Mouse (Mus musculus) naive thymus-derived CD4-positive, alpha-beta T cell, adult 2 months (primary cell): ENCODE data around the gene 1700023F06Rik.
A peak's percentile ranks its signal among the peaks of the same experiment; 100 is the strongest.

Source experiments
- DNase-seq: peaks from one replicate; pipeline ENCODE4 v3.0.0-alpha.2; 2011; ENCODE audit warnings: low read depth

The 1700023F06Rik gene

DNA sequence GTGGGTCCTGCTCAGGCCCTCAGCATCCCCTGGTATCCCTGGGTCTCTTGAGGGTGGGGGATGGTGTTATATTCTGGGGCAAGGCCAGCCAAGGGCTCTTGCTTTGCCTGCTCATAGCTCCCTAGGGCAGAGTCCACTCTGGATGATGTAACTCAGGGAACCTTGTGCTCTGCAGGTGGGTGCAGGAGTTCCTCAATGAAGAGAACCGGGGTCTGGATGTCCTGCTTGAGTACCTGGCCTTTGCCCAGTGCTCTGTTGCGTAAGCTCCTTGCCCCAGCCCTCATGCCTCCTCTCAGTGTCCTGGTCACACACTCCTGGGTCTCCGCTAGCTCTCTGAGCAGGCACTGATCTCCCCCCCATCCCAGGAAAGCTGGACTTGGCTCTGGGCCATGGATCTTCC lies 26.4 kb downstream of the 1700023F06Rik start:
- no peak for DNase-seq

DNA sequence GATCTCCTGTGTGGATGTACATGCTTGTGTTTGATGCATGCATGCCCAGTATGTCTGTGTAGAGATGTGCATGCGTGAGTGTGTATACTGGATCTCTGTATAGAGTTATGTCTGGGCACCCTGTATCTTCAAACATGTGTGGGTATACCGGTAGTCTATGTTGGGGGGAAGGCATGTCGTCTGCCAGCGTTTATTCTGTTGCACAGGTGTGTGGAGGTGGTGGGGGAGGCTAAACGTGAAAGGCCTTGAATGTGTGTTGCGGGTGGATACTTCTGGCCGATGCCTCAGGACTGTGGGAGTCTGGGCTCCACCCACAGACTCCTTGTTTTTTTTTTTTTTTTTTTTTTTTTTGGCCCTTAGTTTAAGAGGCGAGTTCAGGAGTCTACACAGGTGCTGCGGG lies 27.0 kb downstream of the 1700023F06Rik start:
- no peak for DNase-seq

DNA sequence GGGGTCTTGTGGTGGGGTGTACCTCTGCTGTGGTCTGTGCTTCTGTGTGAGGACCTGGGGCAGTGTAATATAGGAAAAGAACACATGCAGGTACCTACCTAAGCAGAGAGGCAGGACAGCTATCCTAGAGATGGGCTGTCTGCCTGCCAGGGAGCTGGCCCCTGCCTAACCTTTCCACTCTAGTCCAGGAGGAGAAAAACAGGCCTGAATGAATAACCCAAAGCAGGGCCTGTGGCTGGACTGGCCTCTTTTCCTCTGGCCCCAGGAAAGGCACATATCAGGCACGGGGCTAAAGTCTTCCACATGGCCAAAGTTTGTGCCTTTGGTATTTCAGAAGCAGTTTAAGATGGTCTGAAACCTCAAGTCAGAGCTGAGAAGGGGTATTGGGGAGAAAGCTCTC lies 27.9 kb downstream of the 1700023F06Rik start:
- DNase-seq: no peak

- DNase-seq: no peak
These were observed 29.6 kb downstream of the 1700023F06Rik start for GRCm38 (mm10) chr11:103178748-103179147.

DNA sequence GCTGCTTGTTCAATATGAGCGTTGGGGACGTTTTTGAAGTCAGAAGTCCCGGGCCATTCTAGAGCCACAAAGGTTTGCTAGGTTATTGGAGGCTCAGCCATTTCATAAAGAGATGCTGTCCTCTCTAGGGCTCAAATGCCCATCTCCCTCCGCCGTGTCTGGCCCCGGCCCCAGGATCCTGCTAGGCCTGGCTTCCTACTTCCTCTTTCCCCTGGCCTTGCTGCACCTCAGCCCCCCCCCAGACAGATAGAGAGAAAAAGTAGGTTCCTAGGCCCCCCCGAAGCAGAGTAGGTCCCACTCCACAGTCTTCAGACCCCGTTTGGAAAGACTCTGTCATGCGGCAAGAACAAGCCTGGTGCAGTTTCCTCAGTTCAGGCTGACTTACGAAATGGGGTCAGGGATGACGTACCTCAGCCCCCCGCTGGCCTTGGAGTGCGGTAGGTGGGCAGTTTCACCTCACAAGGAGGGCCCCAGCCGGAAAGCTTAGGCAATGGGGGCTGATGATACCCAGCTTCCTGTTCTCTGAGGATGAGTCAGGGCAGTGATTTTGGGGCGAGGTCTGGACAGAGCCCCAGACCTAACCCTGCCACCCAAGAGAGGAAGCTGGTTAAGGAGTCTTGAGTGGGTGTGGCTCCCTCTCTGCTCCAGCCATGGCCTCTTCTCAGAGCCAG lies 30.4 kb downstream of the 1700023F06Rik start:
- peak; percentile 50 for DNase-seq

GRCm38 (mm10) chr11:103177216-103177615 lies 31.1 kb downstream of the 1700023F06Rik start:
- no peak for DNase-seq

DNA sequence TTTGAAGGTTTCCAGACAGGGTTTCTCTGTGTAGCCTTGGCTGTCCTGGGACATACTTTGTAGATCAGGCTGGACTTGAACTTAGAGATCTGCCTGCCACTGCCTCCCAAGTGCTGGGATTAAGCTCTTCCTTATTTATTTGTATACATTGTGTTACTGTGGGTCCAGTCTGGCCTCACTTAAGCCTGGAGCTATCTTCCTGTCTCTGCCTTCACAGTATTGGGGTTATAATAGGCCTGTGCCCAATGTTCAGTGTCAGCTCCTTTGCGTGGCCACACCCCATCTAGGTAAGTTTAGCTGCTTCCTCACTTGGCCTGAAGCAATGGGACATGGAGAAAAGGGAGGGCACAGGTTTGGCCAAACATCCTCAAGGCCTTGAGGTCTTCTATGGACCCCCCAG lies 31.8 kb downstream of the 1700023F06Rik start:
- no peak for DNase-seq

DNA sequence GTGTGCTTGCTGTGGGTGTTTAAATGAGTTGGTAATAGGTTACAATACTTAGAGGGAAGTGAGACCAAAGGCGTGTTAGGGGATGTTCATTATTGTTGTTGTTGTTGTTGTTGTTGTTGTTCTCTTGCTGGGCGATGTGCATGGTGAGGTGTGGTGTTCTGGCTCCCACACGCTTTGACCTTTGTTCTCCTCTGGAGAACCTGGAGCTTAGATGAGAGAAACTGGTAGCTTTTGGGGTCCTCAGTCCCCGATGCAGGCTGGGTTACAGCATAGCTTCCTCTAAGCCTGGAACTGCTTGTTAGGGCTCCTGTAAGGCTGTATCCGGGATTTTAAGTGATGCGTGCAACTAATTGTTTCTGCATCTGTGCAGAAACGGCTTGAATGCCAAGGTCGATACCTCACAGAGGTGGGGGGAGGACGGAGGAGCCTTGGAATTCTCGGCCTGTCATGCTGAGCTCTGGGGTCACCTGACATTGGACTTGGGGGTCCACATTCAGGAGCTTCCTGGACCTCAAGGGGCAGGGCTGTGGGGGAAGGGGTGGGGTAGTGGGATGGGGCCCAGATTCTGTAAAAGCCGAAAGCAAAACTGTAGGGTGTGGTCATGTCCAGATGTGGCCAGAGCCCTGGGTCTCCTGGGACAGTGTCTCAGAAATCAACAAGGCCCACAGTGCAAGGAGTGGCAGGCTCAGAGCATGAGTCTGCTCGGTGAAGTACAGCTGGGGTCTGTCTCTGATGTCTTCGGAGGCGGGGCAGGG lies 32.5 kb downstream of the 1700023F06Rik start:
- peak; percentile 51 for DNase-seq

DNA sequence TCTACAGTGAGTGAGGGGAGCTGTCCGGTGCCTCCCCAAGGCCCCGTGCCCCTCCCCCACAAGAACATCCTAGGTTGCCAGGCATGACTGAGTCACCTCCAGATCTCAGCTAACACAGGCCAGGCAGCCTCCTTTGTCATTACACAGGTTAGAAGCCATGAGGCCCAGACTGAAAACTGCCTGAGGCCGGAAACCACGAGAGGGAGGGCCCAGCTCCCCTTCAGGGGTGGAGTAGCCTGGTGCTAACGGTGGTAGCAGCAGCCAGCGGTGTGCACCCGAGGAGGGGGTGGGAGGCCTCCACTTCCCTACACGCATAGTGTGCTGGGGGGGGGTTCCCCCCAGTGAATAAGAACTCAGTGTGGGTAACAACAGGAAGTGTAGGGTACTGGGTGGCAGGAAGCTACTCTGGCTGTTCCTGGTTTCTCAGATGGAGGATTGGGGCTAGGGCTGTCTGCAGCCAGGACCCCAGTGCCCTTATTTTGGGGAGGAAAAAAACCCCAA lies 33.4 kb downstream of the 1700023F06Rik start:
- peak; percentile 95 for DNase-seq

- DNase-seq: no peak
These were observed 33.9 kb downstream of the 1700023F06Rik start for GRCm38 (mm10) chr11:103174411-103174832.

DNA sequence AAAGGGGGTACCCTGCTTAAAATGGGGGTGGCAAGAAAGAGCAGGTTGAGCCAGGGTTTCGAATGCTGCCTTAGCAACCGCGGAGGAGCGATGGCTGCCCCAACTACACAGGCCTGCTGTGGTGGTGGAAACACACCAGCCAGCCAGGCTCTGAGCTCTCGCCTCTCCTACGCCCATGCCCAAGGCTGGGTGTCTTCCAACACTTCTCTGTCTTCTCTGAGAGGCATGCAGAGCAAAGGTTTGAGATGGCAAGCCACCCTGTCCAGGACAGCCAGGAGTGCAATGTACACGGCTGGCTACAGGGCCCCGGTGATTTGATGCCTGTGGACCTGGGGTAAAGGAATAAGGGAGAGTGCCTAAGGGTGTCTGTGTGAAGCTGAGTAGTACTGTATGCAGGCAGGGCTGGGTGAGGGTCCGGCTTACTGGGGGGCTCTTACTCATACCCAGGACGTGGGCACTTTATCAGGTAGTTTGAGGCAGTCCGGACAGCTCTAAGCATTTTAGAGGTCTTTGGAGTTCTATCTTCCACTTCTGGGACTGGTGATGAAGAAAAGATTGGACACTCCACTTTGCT lies 34.5 kb downstream of the 1700023F06Rik start:
- DNase-seq: peak; percentile 52

- DNase-seq: no peak
These were observed 35.2 kb downstream of the 1700023F06Rik start for GRCm38 (mm10) chr11:103173041-103173770.

- DNase-seq: no peak
These were observed 35.8 kb downstream of the 1700023F06Rik start for GRCm38 (mm10) chr11:103172392-103173040.

DNA sequence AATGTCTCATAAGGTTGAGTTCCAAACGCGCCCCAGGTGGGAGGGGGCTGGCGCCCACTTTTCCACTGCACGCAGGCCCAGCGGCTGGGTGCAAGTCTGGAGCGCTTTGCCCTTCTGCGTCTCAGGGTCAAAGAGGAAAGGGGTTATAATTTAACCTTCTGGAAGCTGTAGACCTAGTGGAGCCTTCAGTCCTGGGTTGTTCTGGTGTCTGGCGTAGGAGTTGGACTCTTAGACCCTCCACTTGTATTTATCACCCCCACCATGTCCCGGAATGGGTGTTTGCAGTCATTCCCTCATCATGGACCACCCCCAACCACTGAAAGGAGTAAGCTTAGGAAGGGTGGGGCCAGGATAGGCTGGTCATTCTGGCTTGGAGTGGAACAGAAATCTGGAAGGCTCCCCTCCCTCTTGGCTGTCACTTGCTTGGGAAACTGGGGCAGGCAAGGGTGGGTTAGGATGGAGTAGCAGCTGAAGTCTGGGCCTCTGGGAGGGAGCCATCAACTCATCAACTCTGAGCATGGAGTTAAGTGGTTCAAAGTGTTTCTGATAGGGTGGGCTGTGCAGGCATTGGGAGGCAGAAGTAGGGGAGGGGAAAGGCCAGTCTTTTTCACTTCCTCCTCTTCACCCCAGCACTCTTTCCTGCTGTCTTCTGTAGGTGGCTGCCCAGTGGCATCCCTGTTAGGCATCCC lies 36.5 kb downstream of the 1700023F06Rik start:
- no peak for DNase-seq

DNA sequence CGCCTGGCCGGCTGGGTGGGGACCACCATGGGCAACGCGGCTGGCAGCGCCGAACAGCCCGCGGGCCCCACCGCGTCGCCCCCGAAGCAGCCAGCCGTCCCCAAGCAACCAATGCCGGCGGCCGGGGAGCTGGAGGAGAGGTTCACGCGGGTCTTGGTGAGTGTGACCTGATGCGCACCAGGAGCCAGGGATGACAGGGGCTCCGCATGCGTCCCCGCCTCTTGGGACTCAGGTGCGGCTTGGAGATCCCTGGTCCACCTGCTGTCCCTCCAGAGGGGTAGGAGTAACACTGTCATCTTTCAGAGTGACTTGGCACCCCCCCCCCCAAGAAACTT lies 37.1 kb downstream of the 1700023F06Rik start:
- no peak for DNase-seq

DNA sequence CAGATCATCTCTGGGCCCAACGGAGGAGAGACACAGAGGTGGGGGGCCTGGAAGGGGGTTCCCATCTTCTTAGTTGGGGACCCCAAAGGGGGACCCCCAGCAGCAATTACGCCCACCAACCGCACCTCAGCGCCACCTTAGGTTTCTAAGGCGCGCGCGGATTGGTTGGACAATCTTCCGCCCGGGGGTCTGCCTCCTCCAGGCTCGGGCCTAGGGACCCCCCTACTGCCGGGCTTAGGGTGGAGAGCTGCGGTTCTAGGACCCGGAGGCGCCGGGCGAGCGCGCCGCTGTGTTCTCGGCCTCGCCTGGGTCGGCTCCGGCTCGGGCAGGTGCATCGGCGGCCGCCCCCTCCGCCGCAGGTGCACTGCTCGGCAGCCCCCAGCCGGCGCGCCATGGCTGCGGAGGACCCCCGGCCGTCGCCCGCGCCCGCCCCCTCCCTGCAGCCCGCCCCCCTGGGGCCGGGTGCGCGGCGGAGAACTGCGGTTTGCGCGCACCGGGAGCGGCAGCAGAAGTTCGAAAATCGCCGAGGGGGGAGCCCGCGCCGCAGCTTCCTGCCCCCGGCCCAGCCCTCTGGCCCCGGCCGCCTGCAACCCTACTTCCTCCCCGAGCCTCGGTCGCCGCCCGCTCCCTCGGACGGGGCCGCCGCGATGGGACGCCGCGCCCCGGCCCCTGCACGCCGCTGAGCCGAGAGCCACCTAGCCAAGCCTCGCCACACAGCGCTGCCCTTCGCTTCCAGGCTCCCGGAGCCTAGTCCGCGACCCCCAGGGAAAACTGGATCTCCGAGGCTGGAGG lies 37.7 kb downstream of the 1700023F06Rik start, which contains the start of gene Fmnl1:
Gene Fmnl1, plus strand, starts transcription at position 614 of the 792 bp plus-strand sequence.
- peak; percentile 69 for DNase-seq

DNA sequence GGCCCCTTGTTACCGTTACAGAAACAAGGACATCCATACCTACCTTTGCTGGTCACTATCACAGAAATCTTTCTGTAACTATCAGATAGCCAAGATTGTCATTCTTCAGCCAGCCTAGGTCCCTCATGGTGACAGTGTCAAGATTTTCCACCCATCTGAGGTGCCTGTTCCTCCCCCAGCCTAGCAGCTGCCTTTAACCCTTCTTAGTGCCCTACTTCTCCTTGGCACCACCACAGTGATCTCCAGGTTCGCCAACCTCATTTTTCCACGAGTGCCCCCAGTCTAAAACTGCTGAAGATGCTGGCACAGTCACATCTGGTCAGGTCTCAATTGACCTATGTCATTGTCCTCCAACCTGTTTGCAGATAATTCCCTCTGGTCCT lies 38.3 kb downstream of the 1700023F06Rik start:
- DNase-seq: peak; percentile 59

GRCm38 (mm10) chr11:103169664-103170063 lies 38.7 kb downstream of the 1700023F06Rik start:
- no peak for DNase-seq

- peak; percentile 91 for DNase-seq
These were observed 39.5 kb downstream of the 1700023F06Rik start for GRCm38 (mm10) chr11:103168690-103169390.

DNA sequence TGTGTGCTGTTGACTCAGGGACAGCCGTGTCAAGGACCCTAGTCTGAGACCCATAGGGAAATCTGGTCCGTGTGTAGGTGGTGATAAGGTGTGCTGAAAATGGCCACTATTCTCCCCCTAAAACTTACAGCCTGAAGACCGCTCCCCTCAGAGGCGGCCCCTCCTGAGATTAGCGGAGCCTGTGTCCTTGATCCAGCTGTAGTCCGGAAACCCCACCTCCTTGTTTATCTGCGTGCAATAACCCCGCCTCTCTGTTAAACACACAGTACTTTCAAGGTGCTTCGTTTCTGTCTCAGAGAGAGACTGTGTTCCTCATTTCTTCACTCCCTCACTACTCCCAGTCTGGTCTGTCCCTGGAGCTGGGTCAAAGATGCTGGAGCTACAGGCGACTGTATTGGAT lies 44.0 kb downstream of the 1700023F06Rik start:
- DNase-seq: peak; percentile 40
